In the genomic region with DNA sequence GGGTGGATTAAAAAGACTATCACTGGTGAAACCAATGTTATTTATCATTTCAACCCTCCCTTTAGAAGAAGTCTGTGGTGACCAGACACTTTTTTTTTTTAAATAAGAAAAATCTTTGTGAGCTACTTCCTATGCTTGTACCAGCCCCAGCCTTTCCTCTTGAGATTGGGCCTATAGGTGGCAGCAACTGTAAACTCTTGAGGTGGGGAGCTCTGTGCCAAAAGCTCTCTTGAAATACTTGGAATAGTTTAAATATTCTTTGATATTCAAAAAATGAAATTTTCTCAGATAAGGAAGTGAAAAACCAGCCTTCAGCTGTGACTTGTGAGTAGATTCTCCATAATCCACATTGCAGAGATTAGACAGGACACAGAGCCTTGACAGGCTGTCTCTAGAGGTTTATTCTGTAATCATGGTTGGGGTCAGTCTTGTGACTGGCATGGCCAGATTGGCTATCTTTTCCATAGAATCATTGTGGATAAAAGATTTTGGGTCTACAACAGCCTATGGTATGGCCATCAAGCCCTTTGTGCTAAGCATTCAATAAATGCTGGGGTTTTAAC, we compare ENCODE assay signal across 9 mouse cellular contexts.
DNase-seq lines count a peak whose midpoint lies in the region; TF ChIP-seq lines count a peak whose summit lies in the region.
"Had no signal": no experiment of that assay in that cellular context is flagged by ENCODE, and none has a peak within 500 bp of the region (broad histone marks: within the 10 kb centered on the region; RNA-seq: fewer than 3 reads in every experiment).

No protein-coding gene starts in this region.

- DNase-seq in gastrocnemius, adult 2 months = no peak
- no peak for DNase-seq in gastrocnemius, postnatal 36 days
- peak; percentile 1 for DNase-seq in 3134 (ENCODE audit: extremely low read depth, insufficient read length, low spot score)
- peak; percentile 83 for DNase-seq in brain, embryonic 14.5 days (ENCODE audit: low read depth)
- peak; percentile 49 to 57 for DNase-seq in kidney, postnatal 36 days
- DNase-seq in retina, postnatal 1 day = peak; percentile 37
- no peak for DNase-seq in c-Kit-positive CD71-positive TER-119-positive erythroid progenitor cells, embryonic 14.5 days (ENCODE audit: low spot score)
- no peak for DNase-seq in spleen, postnatal 10 days (ENCODE audit: low spot score in 2 of 2)

- H3K4me3 ChIP-seq in gastrocnemius, adult 2 months = no peak overlapping the region
- H3K4me3 ChIP-seq: limb, embryonic 15.5 days had no signal

- intact Hi-C loops in gastrocnemius, adult 2 months (cut with DNase I) = no loop called here
- intact Hi-C loops in gastrocnemius, postnatal 36 days (cut with DNase I) = no loop called here

- H3K27ac ChIP-seq in gastrocnemius, adult 2 months = no peak overlapping the region
- H3K27ac ChIP-seq: limb, embryonic 15.5 days had no signal

- no peak for TF ChIP-seq POLR2A in brain, embryonic 14.5 days (IDR thresholded peaks at IDR 0.05; ENCODE audit: borderline replicate concordance, extremely low read depth, insufficient read depth, insufficient read length, poor library complexity, severe bottlenecking)

- TF ChIP-seq CTCF in gastrocnemius, adult 2 months (IDR thresholded peaks at IDR 0.05) = peak; percentile 48
- peak; percentile 59; the same call in 1 of the 2 replicates for TF ChIP-seq CTCF in brain, embryonic 14.5 days (IDR thresholded peaks at IDR 0.05; ENCODE audit: borderline replicate concordance, extremely low read depth, insufficient read depth, insufficient read length)

Comparison
In these comparisons a context has a peak if more than half of its experiments do, and no peak if none do; other contexts are left out.
1. DNase-seq: peak in 3134 (single experiment), brain, embryonic 14.5 days (single experiment), kidney, postnatal 36 days (2 of 2) and retina, postnatal 1 day (single experiment); none in gastrocnemius, adult 2 months (single experiment), gastrocnemius, postnatal 36 days (0 of 2), c-Kit-positive CD71-positive TER-119-positive erythroid progenitor cells, embryonic 14.5 days (single experiment) and spleen, postnatal 10 days (0 of 2).